11 mouse cellular contexts compared by ENCODE assay signal in genomic region chr7:45168656-45169055, GRCm38 (mm10). TPM values are rescaled to one million over a fixed set of nuclear protein-coding genes. Genes with fewer than 3 reads are reported as not detected.
DNase-seq lines count a peak whose midpoint lies in the region; ATAC-seq and TF ChIP-seq lines count a peak whose summit lies in the region.
"Had no signal": no experiment of that assay in that cellular context is flagged by ENCODE, and none has a peak within 500 bp of the region (broad histone marks: within the 10 kb centered on the region; RNA-seq: fewer than 3 reads in every experiment).

No protein-coding gene starts in this region.

- DNase-seq in frontal cortex, postnatal 10 days (ENCODE audit: low spot score in 2 of 2) = no peak
- peak; percentile 62 to 64 for DNase-seq in cerebellum, postnatal 36 days
- no peak for DNase-seq in urinary bladder, postnatal 36 days (ENCODE audit: low spot score in 2 of 2)
- DNase-seq in urinary bladder, postnatal 25 days (ENCODE audit: low spot score) = no peak
- DNase-seq in kidney, postnatal 25 days = no peak
- DNase-seq: gastrocnemius, postnatal 25 days had no signal

- peak overlapping the region; percentile 66 for H3K4me3 ChIP-seq in E14TG2a.4 (replicated peaks; ENCODE audit: low read length)
- peak overlapping the region; percentile 20 for H3K4me3 ChIP-seq in hindbrain, embryonic 15.5 days
- H3K4me3 ChIP-seq: embryonic facial prominence, embryonic 13.5 days had no signal

- H3K27me3 ChIP-seq in E14TG2a.4 (ENCODE audit: insufficient read depth, low read length) = peaks cover 80% of the 10 kb centered on the region
- peaks cover 75% of the 10 kb centered on the region for H3K27me3 ChIP-seq in hindbrain, embryonic 15.5 days

- H3K9me3 ChIP-seq in E14TG2a.4 (ENCODE audit: low read length) = peaks cover 13% of the 10 kb centered on the region
- no peaks in the 10 kb centered on the region for H3K9me3 ChIP-seq in hindbrain, embryonic 15.5 days

- H3K36me3 ChIP-seq in E14TG2a.4 (ENCODE audit: insufficient read depth, low read length) = peaks cover 5% of the 10 kb centered on the region; the same call in 1 of the 2 replicates
- H3K36me3 ChIP-seq in hindbrain, embryonic 15.5 days = no peaks in the 10 kb centered on the region
- H3K36me3 ChIP-seq: embryonic facial prominence, embryonic 13.5 days had no signal

- H3K9ac ChIP-seq in hindbrain, embryonic 15.5 days = no peak overlapping the region
- H3K9ac ChIP-seq: liver, embryonic 14.5 days had no signal

- WGBS in hindbrain, embryonic 15.5 days = 3% methylated on average over 24 of the region's 24 CpGs

- TF ChIP-seq CTCF in E14TG2a.4 (conservative IDR thresholded peaks at IDR 0.05; ENCODE audit: low read length) = no peak

- peak overlapping the region; percentile 47 for H3K4me2 ChIP-seq in hindbrain, embryonic 15.5 days
- H3K4me2 ChIP-seq: embryonic facial prominence, embryonic 13.5 days had no signal

- no peak overlapping the region for H3K27ac ChIP-seq in hindbrain, embryonic 15.5 days (replicated peaks)
- H3K27ac ChIP-seq: embryonic facial prominence, embryonic 13.5 days; liver, embryonic 14.5 days had no signal

- H3K4me1 ChIP-seq in E14TG2a.4 (replicated peaks; ENCODE audit: low read depth, low read length) = peaks cover 84% of the 10 kb centered on the region
- peaks cover 18% of the 10 kb centered on the region for H3K4me1 ChIP-seq in hindbrain, embryonic 15.5 days (replicated peaks)

- 0 out of 2 replicates have a peak, but pooled peaks have one; percentile 13 for ATAC-seq in frontal cortex, adult (ENCODE audit: low TSS enrichment)
- ATAC-seq in hindbrain, embryonic 15.5 days (ENCODE audit: low FRiP score, low read depth) = no peak

RNA-seq across cellular contexts. Expression of gene Slc17a7, which starts 4.9 kb away (rescaled TPM):
- polyA plus RNA-seq in hindbrain, embryonic 15.5 days (2015; fragmentation: Nextera tagmentation; extraction: Ambion mirVana) = 0.71 and 1.5 TPM in 2 replicates

RNA-seq across cellular contexts. Expression of gene Gfy, which starts 10.7 kb away (rescaled TPM):
- not detected in 2 replicates for polyA plus RNA-seq in hindbrain, embryonic 15.5 days (2015; fragmentation: Nextera tagmentation; extraction: Ambion mirVana)
- polyA plus RNA-seq: liver, embryonic 14.5 days had no signal

RNA-seq across cellular contexts. Expression of gene Pth2, which starts 12.1 kb away (rescaled TPM):
- polyA plus RNA-seq in hindbrain, embryonic 15.5 days (2015; fragmentation: Nextera tagmentation; extraction: Ambion mirVana) = 0.71 and 3.2 TPM in 2 replicates
- polyA plus RNA-seq: embryonic facial prominence, embryonic 13.5 days; liver, embryonic 14.5 days had no signal

RNA-seq across cellular contexts. Expression of gene Aldh16a1, which starts 14.3 kb away (rescaled TPM):
- 20.8 and 21.9 TPM in 2 replicates for polyA plus RNA-seq in hindbrain, embryonic 15.5 days (2015; fragmentation: Nextera tagmentation; extraction: Ambion mirVana)

RNA-seq across cellular contexts. Expression of gene Pih1d1, which starts 14.6 kb away (rescaled TPM):
- 92.4 and 98.8 TPM in 2 replicates for polyA plus RNA-seq in hindbrain, embryonic 15.5 days (2015; fragmentation: Nextera tagmentation; extraction: Ambion mirVana)

Comparison
In these comparisons a context has a peak if more than half of its experiments do, and no peak if none do; other contexts are left out.
1. DNase-seq: peak in cerebellum, postnatal 36 days (2 of 2); none in frontal cortex, postnatal 10 days (0 of 2), urinary bladder, postnatal 36 days (0 of 2), urinary bladder, postnatal 25 days (single experiment) and kidney, postnatal 25 days (0 of 2).